Mouse (Mus musculus) adrenal gland, adult 10 weeks (tissue): ENCODE measurements around the gene Prkrip1. TPM values are rescaled to one million over a fixed set of nuclear protein-coding genes. Genes with fewer than 3 reads are reported as not detected.

Experiments used
- polyA plus RNA-seq: library from polyadenylated mRNA; stranded (reverse); fragments of 350-450 nt; fragmentation: Illumina TruSeq; extraction: RNeasy Lipid Tissue Mini Kit (QIAGEN cat#74804); gene quantifications from one replicate; pipeline ENCODE4 v1.2.3, GENCODE M21; 2014; ENCODE audit warnings: low read depth, low replicate concordance

Gene Prkrip1
- polyA plus RNA-seq = 32.7 TPM

GRCm38 (mm10) chr5:136198474-136199391, at the start of gene Prkrip1:
Gene Prkrip1, minus strand, starts transcription at chr5:136198963.

GRCm38 (mm10) chr5:136246452-136246838, 47.7 kb upstream of the Prkrip1 start, which contains the start of gene Sh2b2:
Gene Sh2b2, minus strand, starts transcription at chr5:136246556.

GRCm38 (mm10) chr5:136170512-136171362, 28.0 kb downstream of the Prkrip1 start, which contains the start of gene Orai2:
Gene Orai2, minus strand, starts transcription at chr5:136170713.

GRCm38 (mm10) chr5:136135571-136136291, 63.0 kb downstream of the Prkrip1 start, which contains the start of the genes Lrwd1 and Alkbh4:
Gene Lrwd1, minus strand, starts transcription at chr5:136136074.
Gene Alkbh4, plus strand, starts transcription at chr5:136136146.

Other genes with a start within 250 kb of the Prkrip1 start
- gene Ssc4d, start 224.4 kb downstream of the Prkrip1 start, polyA plus RNA-seq = 1.4 TPM
- not detected for gene Zp3, start 218.9 kb downstream of the Prkrip1 start, polyA plus RNA-seq
- 0.41 TPM for gene Dtx2, start 204.2 kb downstream of the Prkrip1 start, polyA plus RNA-seq
- gene Upk3b, start 160.5 kb downstream of the Prkrip1 start, polyA plus RNA-seq = 0.70 TPM
- gene Upk3bl, start 144.5 kb downstream of the Prkrip1 start, polyA plus RNA-seq = not detected
- gene Rasa4, start 115.0 kb downstream of the Prkrip1 start, polyA plus RNA-seq = 0.23 TPM
- gene Polr2j, start 82.3 kb downstream of the Prkrip1 start, polyA plus RNA-seq = 6.1 TPM
- 0.47 TPM for gene Lrwd1, start 62.9 kb downstream of the Prkrip1 start, polyA plus RNA-seq
- 0.93 TPM for gene Alkbh4, start 62.8 kb downstream of the Prkrip1 start, polyA plus RNA-seq
- gene Orai2, start 28.2 kb downstream of the Prkrip1 start, polyA plus RNA-seq = 0.82 TPM
- 0.64 TPM for gene Sh2b2, start 47.6 kb upstream of the Prkrip1 start, polyA plus RNA-seq